Mouse (Mus musculus) kidney, embryonic 14.5 days (tissue): ENCODE measurements around the gene Snrnp200. TPM values are rescaled to one million over a fixed set of nuclear protein-coding genes. Genes with fewer than 3 reads are reported as not detected.

Experiments used
- ATAC-seq: fragments of 200-750 bp; cut with Nextera tagmentation; 2 replicates; pipeline ENCODE4 v1.8.0; 2017; ENCODE audit warnings: moderate number of reproducible peaks, mild to moderate bottlenecking, moderate TSS enrichment, moderate library complexity; ENCODE audit not compliant: low FRiP score, low TSS enrichment
- H3K27ac ChIP-seq: fragments of 300-500 bp; sonication (generic); 2 replicates; pipeline ENCODE4 v1.5.1; 2014; ENCODE audit warnings: low read depth, mild to moderate bottlenecking, low read length, moderate library complexity, mixed read lengths
- H3K27me3 ChIP-seq: fragments of 300-500 bp; sonication (generic); 2 replicates; pipeline ENCODE4 v1.6.1; 2014; ENCODE audit warnings: mild to moderate bottlenecking, low read length; ENCODE audit not compliant: control insufficient read depth, insufficient read depth
- H3K36me3 ChIP-seq: fragments of 300-500 bp; sonication (generic); 2 replicates; pipeline ENCODE4 v1.6.1; 2014; ENCODE audit warnings: low read length, mixed read lengths; ENCODE audit not compliant: control insufficient read depth, insufficient read depth
- H3K4me1 ChIP-seq: fragments of 300-500 bp; sonication (generic); 2 replicates; pipeline ENCODE4 v1.6.1; 2014; ENCODE audit warnings: low read length, mixed read lengths; ENCODE audit not compliant: control insufficient read depth, insufficient read depth
- H3K4me2 ChIP-seq: fragments of 300-500 bp; sonication (generic); replicated peaks from 2 replicates; pipeline ENCODE4 v1.6.1; 2014; ENCODE audit warnings: low read depth, mild to moderate bottlenecking, low read length
- H3K4me3 ChIP-seq: fragments of 300-500 bp; sonication (generic); 2 replicates; pipeline ENCODE4 v1.5.1; 2014; ENCODE audit warnings: mild to moderate bottlenecking, low read length
- H3K9ac ChIP-seq: fragments of 300-500 bp; sonication (generic); 2 replicates; pipeline ENCODE4 v1.6.1; 2014; ENCODE audit warnings: low read depth, mild to moderate bottlenecking, low read length, moderate library complexity
- H3K9me3 ChIP-seq: fragments of 300-500 bp; sonication (generic); 2 replicates; pipeline ENCODE4 v1.6.1; 2016; ENCODE audit warnings: low read length; ENCODE audit not compliant: control insufficient read depth
- WGBS: fragments of 180-500 bp; shearing (Covaris S2); extraction: QIAGEN DNeasy Blood & Tissue Kit; methylation state at CpG from one replicate; pipeline ENCODE4 v1.1.7; 2014; 5-methylcytosine and 5-hydroxymethylcytosine counted together
- polyA plus RNA-seq: library from polyadenylated mRNA; unstranded; fragments of >200 nt; fragmentation: Nextera tagmentation; extraction: Ambion mirVana; gene quantifications from 2 replicates; pipeline ENCODE4 v1.2.1, GENCODE M21; 2014

Snrnp200 gene
- polyA plus RNA-seq, 1 experiment from 2014 or later = 85.9 TPM

DNA sequence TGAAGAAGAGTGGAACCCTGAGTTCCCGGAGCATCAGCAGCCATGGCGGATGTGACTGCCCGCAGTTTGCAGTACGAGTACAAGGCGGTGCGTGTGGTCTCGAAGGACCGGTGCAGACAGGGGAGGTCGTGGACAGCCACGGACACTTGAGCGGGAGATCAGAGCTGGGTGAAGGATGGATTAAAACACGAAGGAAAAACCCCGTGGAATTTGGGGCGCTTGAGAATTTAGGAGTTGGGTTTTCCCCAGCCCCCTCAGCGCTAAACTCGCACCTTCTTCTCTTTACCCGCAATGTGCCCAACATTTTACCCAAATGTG is 225 bp downstream of the Snrnp200 start:
- Histone ChIP-seq H3K4me3 (peak overlapping the region; percentile 66), H3K9me3 (no peaks in the 10 kb centered on the region), H3K36me3 (peaks cover 35% of the 10 kb centered on the region), H3K27me3 (no peaks in the 10 kb centered on the region), H3K4me2 (peak overlapping the region; percentile 54), H3K9ac (peak overlapping the region; percentile 70), H3K27ac (peak overlapping the region; percentile 30; the same call in 1 of the 2 replicates), H3K4me1 (peaks cover 4% of the 10 kb centered on the region; the same call in 1 of the 2 replicates)
- no peak for ATAC-seq
- WGBS = 1% methylated on average over 17 of the region's 17 CpGs

DNA sequence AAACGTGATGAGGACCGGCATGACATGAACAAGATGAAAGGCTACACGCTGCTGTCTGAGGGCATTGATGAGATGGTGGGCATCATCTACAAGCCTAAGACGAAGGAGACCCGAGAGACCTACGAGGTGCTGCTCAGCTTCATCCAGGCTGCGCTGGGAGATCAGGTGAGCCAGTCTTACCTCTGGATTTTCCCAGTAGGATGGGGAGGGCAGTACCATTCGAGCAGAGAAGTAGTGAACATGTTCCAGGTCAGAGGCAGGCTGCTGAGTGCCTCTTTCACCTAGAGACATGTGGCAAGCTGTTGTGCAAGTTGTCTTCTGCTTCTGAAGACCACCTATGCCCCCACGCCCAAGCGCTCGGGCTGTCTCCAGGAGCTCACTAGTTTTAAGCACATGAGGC is 2.5 kb downstream of the Snrnp200 start:
- ATAC-seq = no peak
- 93% methylated on average over 11 of the region's 11 CpGs for WGBS
- Histone ChIP-seq H3K9ac (no peak overlapping the region), H3K4me2 (no peak overlapping the region), H3K27me3 (no peaks in the 10 kb centered on the region), H3K4me1 (peaks cover 4% of the 10 kb centered on the region; the same call in 1 of the 2 replicates), H3K27ac (no peak overlapping the region), H3K9me3 (no peaks in the 10 kb centered on the region), H3K4me3 (no peak overlapping the region), H3K36me3 (peaks cover 58% of the 10 kb centered on the region)

DNA sequence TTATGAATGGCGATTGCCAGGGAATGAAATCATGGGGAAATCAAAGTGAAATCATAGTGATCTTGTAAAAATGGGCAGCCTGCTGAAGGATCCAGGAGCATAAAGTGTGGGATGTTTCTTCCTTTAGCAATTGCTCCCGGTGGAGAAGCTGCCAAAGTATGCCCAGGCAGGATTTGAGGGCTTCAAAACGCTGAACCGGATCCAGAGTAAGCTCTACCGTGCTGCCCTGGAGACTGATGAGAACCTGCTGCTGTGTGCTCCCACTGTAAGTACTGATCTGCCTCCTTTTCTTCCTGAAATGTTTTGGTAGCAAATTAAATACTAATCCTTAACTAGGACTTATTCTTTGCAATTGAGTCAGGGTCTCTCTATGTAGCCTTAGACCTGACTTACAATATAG is 9.6 kb downstream of the Snrnp200 start:
- H3K4me2 ChIP-seq = no peak overlapping the region
- no peak overlapping the region for H3K9ac ChIP-seq
- H3K4me1 ChIP-seq = no peaks in the 10 kb centered on the region
- WGBS = 94% methylated on average over 5 of the region's 5 CpGs
- ATAC-seq = no peak
- H3K27ac ChIP-seq = no peak overlapping the region
- H3K36me3 ChIP-seq = peaks cover 95% of the 10 kb centered on the region
- no peak overlapping the region for H3K4me3 ChIP-seq
- H3K27me3 ChIP-seq = no peaks in the 10 kb centered on the region
- no peaks in the 10 kb centered on the region for H3K9me3 ChIP-seq

- Histone ChIP-seq H3K9me3 (no peaks in the 10 kb centered on the region; the same call in 1 of the 2 replicates), H3K9ac (no peak overlapping the region), H3K4me1 (no peaks in the 10 kb centered on the region), H3K4me3 (no peak overlapping the region), H3K36me3 (peaks cover 94% of the 10 kb centered on the region), H3K4me2 (no peak overlapping the region), H3K27ac (no peak overlapping the region), H3K27me3 (no peaks in the 10 kb centered on the region)
- ATAC-seq = no peak
- WGBS = 95% methylated on average over 3 of the region's 3 CpGs
These were observed 17.1 kb downstream of the Snrnp200 start for GRCm38 (mm10) chr2:127225261-127225660.

DNA sequence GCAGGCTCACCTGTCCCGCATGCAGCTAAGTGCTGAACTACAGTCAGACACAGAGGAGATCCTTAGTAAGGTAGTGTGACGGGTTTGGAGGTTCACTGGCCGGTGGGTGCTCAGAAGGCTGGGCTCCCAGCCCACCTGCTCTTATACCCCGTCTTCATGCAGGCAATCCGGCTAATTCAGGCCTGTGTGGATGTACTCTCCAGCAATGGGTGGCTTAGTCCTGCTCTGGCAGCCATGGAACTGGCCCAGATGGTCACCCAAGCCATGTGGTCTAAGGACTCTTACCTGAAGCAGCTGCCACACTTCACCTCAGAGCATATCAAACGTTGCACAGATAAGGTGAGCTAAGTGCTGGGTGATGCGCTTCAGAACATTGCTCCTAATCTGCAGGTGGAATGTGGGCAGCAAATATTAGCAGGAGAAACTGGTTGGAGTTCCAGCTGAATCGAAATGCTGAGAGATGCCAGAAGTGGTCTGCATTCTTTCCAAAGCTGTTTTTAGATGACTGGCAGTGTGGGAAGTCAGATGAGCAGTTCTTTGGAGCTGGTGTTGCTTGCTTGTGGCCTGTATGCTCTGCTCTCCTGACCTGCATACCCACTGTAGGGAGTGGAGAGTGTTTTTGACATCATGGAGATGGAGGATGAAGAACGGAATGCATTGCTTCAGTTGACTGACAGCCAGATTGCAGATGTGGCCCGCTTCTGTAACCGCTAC is 29.9 kb downstream of the Snrnp200 start:
- H3K27me3 ChIP-seq = no peaks in the 10 kb centered on the region
- no peak overlapping the region for H3K9ac ChIP-seq
- ATAC-seq = no peak
- H3K36me3 ChIP-seq = peaks cover 93% of the 10 kb centered on the region
- no peak overlapping the region for H3K4me2 ChIP-seq
- no peaks in the 10 kb centered on the region for H3K4me1 ChIP-seq
- H3K9me3 ChIP-seq = no peaks in the 10 kb centered on the region
- H3K27ac ChIP-seq = no peak overlapping the region
- H3K4me3 ChIP-seq = no peak overlapping the region
- WGBS = 94% methylated on average over 11 of the region's 11 CpGs

DNA sequence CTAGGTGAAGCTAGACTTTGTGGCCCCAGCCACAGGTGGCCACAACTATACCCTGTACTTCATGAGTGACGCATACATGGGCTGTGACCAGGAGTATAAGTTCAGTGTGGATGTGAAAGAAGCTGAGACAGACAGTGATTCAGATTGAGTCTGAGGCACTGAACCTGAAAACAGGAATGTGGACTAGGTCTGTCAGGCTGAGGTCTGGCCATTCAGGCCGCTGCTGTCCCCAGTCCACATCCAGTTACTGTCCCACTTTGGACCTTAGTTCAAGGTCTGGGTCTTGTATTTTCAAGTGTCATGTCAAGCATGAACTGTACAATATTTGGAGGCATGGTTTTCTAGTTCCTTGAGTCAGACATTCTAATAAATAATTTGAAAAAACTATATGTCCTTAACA is 31.9 kb downstream of the Snrnp200 start:
- Histone ChIP-seq H3K9me3 (no peaks in the 10 kb centered on the region), H3K27me3 (no peaks in the 10 kb centered on the region), H3K4me1 (no peaks in the 10 kb centered on the region), H3K4me2 (no peak overlapping the region), H3K27ac (no peak overlapping the region), H3K4me3 (no peak overlapping the region), H3K9ac (no peak overlapping the region), H3K36me3 (peaks cover 87% of the 10 kb centered on the region)
- no peak for ATAC-seq
- WGBS = 96% methylated on average over 2 of the region's 2 CpGs

DNA sequence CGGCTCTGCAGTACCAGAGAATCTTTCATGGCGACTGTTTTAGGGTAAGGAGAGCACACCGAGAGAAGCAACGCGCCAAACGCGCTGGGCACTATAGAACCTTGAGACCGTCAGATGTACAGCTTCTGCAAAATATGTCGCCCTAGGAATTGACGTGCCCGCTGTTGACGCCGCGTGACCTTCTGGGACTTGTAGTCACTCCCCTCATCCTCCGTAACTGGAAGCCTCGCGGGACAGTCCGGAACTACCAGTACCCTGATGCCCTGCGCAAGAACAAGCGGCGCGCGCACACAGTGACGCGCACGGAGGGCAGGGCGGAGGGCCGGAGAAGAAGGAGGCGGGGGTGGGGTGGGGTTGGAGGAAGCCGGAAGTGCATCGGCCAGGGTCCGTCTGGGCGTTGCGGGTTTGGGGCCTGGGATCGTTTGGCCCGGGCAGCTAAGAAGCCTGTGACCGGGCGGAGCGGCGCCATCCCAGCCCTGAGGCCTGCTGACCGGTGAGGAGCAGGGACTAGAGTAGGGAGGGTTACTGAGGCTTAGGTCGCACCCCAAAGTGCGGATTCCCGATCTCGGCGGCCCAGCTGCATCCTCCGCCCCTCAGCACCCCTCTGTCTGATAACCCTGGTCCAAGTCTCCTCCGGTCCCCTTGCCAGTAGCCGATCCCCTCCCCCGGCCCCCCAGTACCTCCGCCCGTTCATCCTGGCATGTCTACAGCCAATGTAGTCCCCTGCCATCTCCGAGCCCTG is 39.6 kb downstream of the Snrnp200 start, which contains the start of the genes Ciao1 and Tmem127:
Gene Ciao1, minus strand, starts transcription at position 225 of the 742 bp plus-strand sequence.
Gene Tmem127, plus strand, starts transcription at position 317 of the 742 bp plus-strand sequence.
- peak within 1 kb of the TSS; percentile 96 for H3K4me2 ChIP-seq
- H3K36me3 ChIP-seq = peaks cover 29% of the 10 kb centered on the region
- peak within 1 kb of the TSS; percentile 80 for H3K4me3 ChIP-seq
- WGBS = under 1% methylated on average over 53 of the region's 53 CpGs
- peak within 1 kb of the TSS; percentile 55; the same call in 1 of the 2 replicates for H3K27ac ChIP-seq
- H3K9ac ChIP-seq = peak within 1 kb of the TSS; percentile 83
- H3K27me3 ChIP-seq = no peaks in the 10 kb centered on the region
- peak; percentile 98 for ATAC-seq
- peaks cover 25% of the 10 kb centered on the region; the same call in 1 of the 2 replicates for H3K4me1 ChIP-seq
- H3K9me3 ChIP-seq = no peaks in the 10 kb centered on the region

DNA sequence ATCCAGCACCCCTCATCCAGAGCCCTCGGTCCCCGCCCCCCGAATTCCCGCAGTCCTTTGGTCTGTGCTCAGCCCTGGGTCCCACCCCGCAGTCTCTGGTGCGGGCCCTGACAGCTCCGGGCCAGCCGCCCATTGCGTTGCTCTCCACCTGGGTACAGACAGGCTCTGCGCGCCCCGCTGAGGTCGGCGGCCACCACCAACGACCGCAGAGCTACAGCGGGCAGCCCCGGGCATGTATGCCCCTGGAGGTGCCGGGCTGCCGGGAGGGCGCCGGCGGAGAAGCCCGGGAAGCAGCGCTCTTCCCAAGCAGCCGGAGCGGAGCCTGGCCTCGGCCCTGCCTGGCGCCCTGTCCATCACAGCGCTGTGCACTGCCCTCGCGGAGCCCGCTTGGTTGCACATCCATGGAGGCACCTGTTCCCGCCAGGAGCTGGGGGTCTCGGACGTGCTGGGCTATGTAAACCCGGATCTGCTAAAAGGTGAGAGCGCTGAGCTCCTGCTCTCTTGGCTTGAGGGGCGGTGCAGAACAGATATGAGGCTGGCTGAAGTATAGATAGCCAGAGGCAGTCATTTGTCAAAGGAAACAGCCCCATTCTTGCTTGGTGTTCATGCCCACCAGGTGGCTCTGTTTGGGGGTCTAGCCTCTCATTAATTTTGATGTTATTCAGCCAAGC is 40.3 kb downstream of the Snrnp200 start:
- peak overlapping the region; percentile 80 for H3K4me3 ChIP-seq
- peaks cover 25% of the 10 kb centered on the region; the same call in 1 of the 2 replicates for H3K4me1 ChIP-seq
- H3K4me2 ChIP-seq = peak overlapping the region; percentile 96
- WGBS = under 1% methylated on average over 39 of the region's 39 CpGs
- no peaks in the 10 kb centered on the region for H3K9me3 ChIP-seq
- peak; percentile 60 for ATAC-seq
- H3K36me3 ChIP-seq = peaks cover 25% of the 10 kb centered on the region
- peak overlapping the region; percentile 83 for H3K9ac ChIP-seq
- H3K27me3 ChIP-seq = no peaks in the 10 kb centered on the region
- peak overlapping the region; percentile 55; the same call in 1 of the 2 replicates for H3K27ac ChIP-seq
